Comparison of ENCODE assay signal across 28 mouse cellular contexts in genomic region chr16:32656321-32656720, GRCm38 (mm10). TPM values are rescaled to one million over a fixed set of nuclear protein-coding genes. Genes with fewer than 3 reads are reported as not detected.
DNase-seq lines count a peak whose midpoint lies in the region; ATAC-seq and TF ChIP-seq lines count a peak whose summit lies in the region.
"Had no signal": no experiment of that assay in that cellular context is flagged by ENCODE, and none has a peak within 500 bp of the region (broad histone marks: within the 10 kb centered on the region; RNA-seq: fewer than 3 reads in every experiment).

No protein-coding gene starts in this region.

- no peaks in the 10 kb centered on the region for H3K36me3 ChIP-seq in lung, embryonic 15.5 days
- peaks cover 36% of the 10 kb centered on the region for H3K36me3 ChIP-seq in E14TG2a.4 (ENCODE audit: insufficient read depth, low read length)
- H3K36me3 ChIP-seq in forebrain, postnatal 0 days (ENCODE audit: insufficient read depth) = no peaks in the 10 kb centered on the region
- H3K36me3 ChIP-seq: embryonic facial prominence, embryonic 15.5 days; hindbrain, embryonic 12.5 days; midbrain, embryonic 15.5 days had no signal

- no peak for ATAC-seq in lung, embryonic 15.5 days (ENCODE audit: borderline replicate concordance, extremely low read depth, low FRiP score, low TSS enrichment)
- peak; percentile 47 for ATAC-seq in megakaryocyte, adult 5-6 weeks (ENCODE audit: poor library complexity, severe bottlenecking)
- no peak for ATAC-seq in forebrain, postnatal 0 days
- ATAC-seq: CD4-positive, CD25-positive, alpha-beta regulatory T cell, adult 4 months; forebrain, embryonic 13.5 days; intestine, embryonic 16.5 days; liver, embryonic 12.5 days; liver, postnatal 0 days; midbrain, embryonic 15.5 days had no signal

- H3K4me3 ChIP-seq in lung, embryonic 15.5 days = no peak overlapping the region
- peak overlapping the region; percentile 70 for H3K4me3 ChIP-seq in E14TG2a.4 (replicated peaks; ENCODE audit: low read length)
- no peak overlapping the region for H3K4me3 ChIP-seq in forebrain, postnatal 0 days (ENCODE audit: low read depth, low read length)
- H3K4me3 ChIP-seq: embryonic facial prominence, embryonic 10.5 days; embryonic facial prominence, embryonic 15.5 days; forebrain, embryonic 13.5 days; hindbrain, embryonic 12.5 days; limb, embryonic 12.5 days; liver, embryonic 12.5 days; midbrain, embryonic 10.5 days; midbrain, embryonic 15.5 days had no signal

- H3K9me3 ChIP-seq in lung, embryonic 15.5 days = no peaks in the 10 kb centered on the region
- no peaks in the 10 kb centered on the region for H3K9me3 ChIP-seq in E14TG2a.4 (ENCODE audit: low read length)
- no peaks in the 10 kb centered on the region for H3K9me3 ChIP-seq in forebrain, postnatal 0 days (ENCODE audit: low read length)
- H3K9me3 ChIP-seq: embryonic facial prominence, embryonic 10.5 days; embryonic facial prominence, embryonic 15.5 days; forebrain, embryonic 13.5 days; G1E; hindbrain, embryonic 12.5 days; limb, embryonic 12.5 days; liver, embryonic 12.5 days; midbrain, embryonic 10.5 days; midbrain, embryonic 15.5 days had no signal

- no peak for DNase-seq in lung, postnatal 25 days (ENCODE audit: low spot score)
- DNase-seq in ZHBTc4 (ENCODE audit: low read depth, low spot score) = peak; percentile 91
- DNase-seq in forebrain, postnatal 0 days = no peak
- DNase-seq in frontal cortex, postnatal 25 days (ENCODE audit: low spot score in 2 of 2) = no peak
- DNase-seq in spleen, postnatal 4 days (ENCODE audit: low spot score in 2 of 2) = no peak
- DNase-seq: gastrocnemius, postnatal 10 days; heart, postnatal 36 days; kidney, adult 9 months; layer of hippocampus, adult 9-11 months; liver, postnatal 0 days; right cerebral cortex, postnatal 25 days; thymus, adult 2 months; thymus, postnatal 4 days had no signal

- no peaks in the 10 kb centered on the region for H3K27me3 ChIP-seq in lung, embryonic 15.5 days
- H3K27me3 ChIP-seq in E14TG2a.4 (ENCODE audit: insufficient read depth, low read length) = no peaks in the 10 kb centered on the region
- H3K27me3 ChIP-seq in forebrain, postnatal 0 days (ENCODE audit: insufficient read depth, low read length) = no peaks in the 10 kb centered on the region
- H3K27me3 ChIP-seq: embryonic facial prominence, embryonic 15.5 days; forebrain, embryonic 13.5 days; hindbrain, embryonic 12.5 days; limb, embryonic 12.5 days; liver, embryonic 12.5 days; midbrain, embryonic 15.5 days had no signal

- 44% methylated on average over 8 of the region's 8 CpGs for WGBS in lung, embryonic 15.5 days
- 81% methylated on average over 8 of the region's 8 CpGs for WGBS in forebrain, postnatal 0 days

- H3K4me2 ChIP-seq in lung, embryonic 15.5 days = no peak overlapping the region
- H3K4me2 ChIP-seq in forebrain, postnatal 0 days (ENCODE audit: low read depth) = no peak overlapping the region
- H3K4me2 ChIP-seq: embryonic facial prominence, embryonic 15.5 days; forebrain, embryonic 13.5 days; heart, embryonic 11.5 days; hindbrain, embryonic 12.5 days; limb, embryonic 12.5 days; liver, embryonic 12.5 days; midbrain, embryonic 15.5 days had no signal

- peak overlapping the region; percentile 38; the same call in 1 of the 2 replicates for H3K27ac ChIP-seq in lung, embryonic 15.5 days
- no peak overlapping the region for H3K27ac ChIP-seq in forebrain, postnatal 0 days (ENCODE audit: low read depth, low read length)
- H3K27ac ChIP-seq: embryonic facial prominence, embryonic 10.5 days; embryonic facial prominence, embryonic 15.5 days; forebrain, embryonic 13.5 days; hindbrain, embryonic 12.5 days; limb, embryonic 12.5 days; liver, embryonic 12.5 days; midbrain, embryonic 10.5 days; midbrain, embryonic 15.5 days had no signal

- H3K9ac ChIP-seq in lung, embryonic 15.5 days = no peak overlapping the region
- H3K9ac ChIP-seq in forebrain, postnatal 0 days = no peak overlapping the region
- H3K9ac ChIP-seq: embryonic facial prominence, embryonic 15.5 days; forebrain, embryonic 13.5 days; hindbrain, embryonic 12.5 days; limb, embryonic 12.5 days; liver, embryonic 12.5 days; liver, postnatal 0 days; midbrain, embryonic 15.5 days had no signal

- H3K4me1 ChIP-seq in lung, embryonic 15.5 days = peaks cover 64% of the 10 kb centered on the region
- peaks cover 96% of the 10 kb centered on the region for H3K4me1 ChIP-seq in E14TG2a.4 (replicated peaks; ENCODE audit: low read depth, low read length)
- peaks cover 24% of the 10 kb centered on the region for H3K4me1 ChIP-seq in forebrain, postnatal 0 days (ENCODE audit: insufficient read depth)

- TF ChIP-seq CTCF in E14TG2a.4 (conservative IDR thresholded peaks at IDR 0.05; ENCODE audit: low read length) = no peak
- no peak for TF ChIP-seq CTCF in forebrain, postnatal 0 days (IDR thresholded peaks at IDR 0.05; ENCODE audit: low read depth)

RNA-seq across cellular contexts. Expression of gene Tnk2, which starts 12.6 kb away (rescaled TPM):
- polyA plus RNA-seq in lung, embryonic 15.5 days (2015; fragmentation: Nextera tagmentation; extraction: Ambion mirVana) = 17.2 and 17.6 TPM in 2 replicates
- total RNA-seq in megakaryocyte, adult 5-6 weeks (2015) = 5.5 and 12.0 TPM in 2 replicates
- 6.4 and 8.6 TPM in 2 replicates for total RNA-seq in megakaryocyte, adult 5-6 weeks (2017)
- 48.4 and 55.3 TPM in 2 replicates for total RNA-seq in forebrain, postnatal 0 days (2014; rRNA removed)
- 10.3 and 13.2 TPM in 2 replicates for polyA plus RNA-seq in forebrain, postnatal 0 days (2015; fragmentation: Nextera tagmentation; extraction: Ambion mirVana)

RNA-seq across cellular contexts. Expression of gene Tfrc, which starts 47.6 kb away (rescaled TPM):
- 50.5 and 53.8 TPM in 2 replicates for polyA plus RNA-seq in lung, embryonic 15.5 days (2015; fragmentation: Nextera tagmentation; extraction: Ambion mirVana)
- 29.5 and 41.5 TPM in 2 replicates for total RNA-seq in megakaryocyte, adult 5-6 weeks (2015)
- total RNA-seq in megakaryocyte, adult 5-6 weeks (2017) = 29.6 and 44.3 TPM in 2 replicates
- total RNA-seq in forebrain, postnatal 0 days (2014; rRNA removed) = 70.3 and 112 TPM in 2 replicates
- 34.8 and 35.3 TPM in 2 replicates for polyA plus RNA-seq in forebrain, postnatal 0 days (2015; fragmentation: Nextera tagmentation; extraction: Ambion mirVana)
